Mouse (Mus musculus) kidney, postnatal 0 days (tissue): ENCODE data around the gene Nup85. TPM values are rescaled to one million over a fixed set of nuclear protein-coding genes. Genes with fewer than 3 reads are reported as not detected.

Source experiments
- ATAC-seq: fragments of 200-750 bp; cut with Nextera tagmentation; replicated peaks from 2 replicates; pipeline ENCODE4 v1.8.0; 2017; ENCODE audit warnings: low read depth, moderate number of reproducible peaks, moderate TSS enrichment, moderate library complexity; ENCODE audit not compliant: low FRiP score
- DNase-seq: peaks from one replicate; pipeline ENCODE4 v3.0.0-alpha.2; 2016; ENCODE audit warnings: low spot score
- H3K27ac ChIP-seq: fragments of 300-500 bp; sonication (generic); 2 replicates; pipeline ENCODE4 v1.5.1; 2014; ENCODE audit warnings: mild to moderate bottlenecking
- H3K27me3 ChIP-seq: fragments of 300-500 bp; sonication (generic); 2 replicates; pipeline ENCODE4 v1.6.1; 2014; ENCODE audit warnings: low read length, mixed read lengths; ENCODE audit not compliant: insufficient read depth
- H3K36me3 ChIP-seq: fragments of 300-500 bp; sonication (generic); 2 replicates; pipeline ENCODE4 v1.6.1; 2014; ENCODE audit warnings: low read length, mixed read lengths; ENCODE audit not compliant: insufficient read depth
- H3K4me1 ChIP-seq: fragments of 300-500 bp; sonication (generic); replicated peaks from 2 replicates; pipeline ENCODE4 v1.6.1; 2014; ENCODE audit warnings: antibody characterized with exemption, low read length, mixed read lengths; ENCODE audit not compliant: insufficient read depth
- H3K4me2 ChIP-seq: fragments of 300-500 bp; sonication (generic); 2 replicates; pipeline ENCODE4 v1.6.1; 2014; ENCODE audit warnings: mild to moderate bottlenecking, low read length, moderate library complexity, mixed read lengths
- H3K4me3 ChIP-seq: fragments of 300-500 bp; sonication (generic); replicated peaks from 2 replicates; pipeline ENCODE4 v1.5.1; 2014; ENCODE audit warnings: low read depth, low read length
- H3K9ac ChIP-seq: fragments of 300-500 bp; sonication (generic); 2 replicates; pipeline ENCODE4 v1.6.1; 2014; ENCODE audit warnings: low read depth, low read length
- H3K9me3 ChIP-seq: fragments of 300-500 bp; sonication (generic); replicated peaks from 2 replicates; pipeline ENCODE4 v1.6.1; 2016; ENCODE audit warnings: low read length, inconsistent platforms, mixed read lengths
- CTCF ChIP-seq: IDR thresholded peaks from 2 replicates; pipeline ENCODE4 v1.5.1; 2016; ENCODE audit warnings: antibody characterized with exemption, low read depth, mild to moderate bottlenecking, moderate library complexity
- WGBS: fragments of 180-500 bp; shearing (Covaris S2); extraction: QIAGEN DNeasy Blood & Tissue Kit; methylation state at CpG from one replicate; pipeline ENCODE4 v1.1.7; 2014; 5-methylcytosine and 5-hydroxymethylcytosine counted together
- polyA plus RNA-seq: library from polyadenylated mRNA; unstranded; fragments of >200 nt; fragmentation: Nextera tagmentation; extraction: Ambion mirVana; gene quantifications from 2 replicates; pipeline ENCODE4 v1.2.1, GENCODE M21; 2015

Gene Nup85
- polyA plus RNA-seq, 1 experiment from 2014 or later = 74.6 TPM

DNA sequence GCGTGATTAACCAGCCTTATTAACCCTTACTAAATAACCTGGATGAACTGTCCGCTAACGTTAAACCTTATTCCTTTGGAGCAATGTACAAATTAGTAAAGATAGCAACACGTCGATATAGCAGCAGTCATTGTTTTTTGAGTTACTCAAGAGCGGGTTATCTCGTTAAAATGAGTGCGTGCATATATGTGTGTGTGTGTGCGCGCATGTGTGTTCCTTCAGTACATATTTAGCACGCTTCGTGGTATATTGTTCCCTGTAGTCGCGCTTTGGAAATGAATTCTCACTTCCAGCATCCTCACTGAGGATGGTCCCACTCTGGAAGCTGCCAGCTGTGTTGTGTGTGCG, 38.9 kb downstream of the Nup85 start:
- Histone ChIP-seq H3K36me3 (peaks cover 23% of the 10 kb centered on the region), H3K27me3 (no peaks in the 10 kb centered on the region), H3K9me3 (no peaks in the 10 kb centered on the region), H3K27ac (peak overlapping the region; percentile 96), H3K4me3 (peak overlapping the region; percentile 98), H3K9ac (peak overlapping the region; percentile 97), H3K4me1 (peaks cover 14% of the 10 kb centered on the region), H3K4me2 (peak overlapping the region; percentile 96)
- 2% methylated on average over 15 of the region's 15 CpGs for WGBS
- ATAC-seq (no peak), DNase-seq (no peak)
- TF ChIP-seq CTCF = no peak

DNA sequence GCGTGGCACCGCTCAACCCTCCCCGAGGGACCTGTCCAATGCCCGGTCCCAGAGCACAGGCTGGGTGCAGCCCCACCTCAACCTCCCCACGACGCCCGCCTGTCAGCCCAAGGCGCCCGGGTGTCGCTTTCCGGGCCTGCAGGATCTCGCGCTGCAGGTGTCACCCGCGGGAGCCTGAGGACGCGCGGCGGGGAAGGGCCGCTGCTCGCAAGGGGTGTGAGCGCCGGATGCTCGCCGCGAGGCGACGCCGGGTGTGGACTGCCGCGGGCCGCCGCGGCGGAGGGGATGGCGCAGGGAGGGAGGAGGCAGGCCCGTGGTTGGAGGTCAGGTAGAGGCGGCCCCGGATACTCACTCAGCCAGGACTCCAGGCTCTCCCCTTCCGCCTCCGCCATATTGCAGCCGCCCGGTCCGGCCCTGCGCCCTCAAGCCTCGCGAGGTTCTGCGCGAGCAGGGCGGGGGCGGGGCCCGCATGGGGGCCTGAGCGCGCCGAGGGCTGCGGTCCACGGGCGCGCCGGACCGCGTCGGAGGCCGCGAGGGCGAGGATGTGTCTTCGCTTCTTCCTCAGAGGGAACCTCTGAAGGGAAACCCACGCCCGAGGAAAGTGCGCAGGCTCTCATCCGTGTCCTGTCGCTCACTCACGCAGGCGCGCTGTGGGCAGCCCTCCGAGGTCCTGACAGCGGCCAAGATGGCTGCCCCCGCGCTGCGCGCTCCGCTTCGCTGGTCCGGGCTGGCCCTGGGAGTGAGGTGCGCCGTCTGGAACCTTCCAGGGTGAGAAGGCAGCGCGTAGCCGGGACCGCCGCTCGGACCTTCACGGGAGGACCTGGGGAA, 39.5 kb downstream of the Nup85 start, which contains the start of the genes Mrps7 and Gga3:
Gene Mrps7 (plus strand): TSS at position 450 of the 828 bp plus-strand sequence.
Gene Gga3 (minus strand): TSS at position 576 of the 828 bp plus-strand sequence.
- Histone ChIP-seq H3K27ac (peak within 1 kb of the TSS; percentile 96), H3K9me3 (no peaks in the 10 kb centered on the region), H3K4me3 (peak within 1 kb of the TSS; percentile 98), H3K9ac (peak within 1 kb of the TSS; percentile 97), H3K36me3 (peaks cover 29% of the 10 kb centered on the region), H3K4me1 (peaks cover 14% of the 10 kb centered on the region), H3K27me3 (no peaks in the 10 kb centered on the region), H3K4me2 (peak within 1 kb of the TSS; percentile 96)
- peak; percentile 95 for DNase-seq
- WGBS = under 1% methylated on average over 82 of the region's 93 CpGs
- peak; percentile 97 for ATAC-seq
- no peak for TF ChIP-seq CTCF

DNA sequence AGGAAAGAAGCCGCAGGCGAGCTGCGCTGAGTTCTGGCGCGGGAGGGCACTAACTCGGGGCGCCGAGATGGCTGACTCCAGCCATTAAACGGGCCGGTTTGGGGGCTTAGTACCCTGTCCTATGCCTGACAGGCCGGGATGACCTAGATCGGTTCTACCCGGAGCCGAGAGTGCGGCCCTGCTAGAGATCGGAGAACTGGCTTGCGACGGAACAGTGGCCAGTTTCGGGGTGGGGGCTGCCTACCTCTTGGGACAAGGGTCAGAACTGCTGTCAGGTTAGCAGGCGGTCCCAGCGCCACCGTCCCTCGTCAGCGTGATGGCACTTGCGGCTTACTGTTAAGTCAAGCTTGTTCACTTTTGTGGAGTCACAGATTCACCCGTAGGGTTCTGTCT, 40.1 kb downstream of the Nup85 start:
- peaks cover 14% of the 10 kb centered on the region for H3K4me1 ChIP-seq
- peak overlapping the region; percentile 96 for H3K27ac ChIP-seq
- peak overlapping the region; percentile 96 for H3K4me2 ChIP-seq
- H3K4me3 ChIP-seq = peak overlapping the region; percentile 98
- TF ChIP-seq CTCF = no peak
- ATAC-seq (peak; percentile 25), DNase-seq (no peak)
- no peaks in the 10 kb centered on the region for H3K27me3 ChIP-seq
- peak overlapping the region; percentile 97 for H3K9ac ChIP-seq
- H3K36me3 ChIP-seq = peaks cover 32% of the 10 kb centered on the region
- WGBS = 0% methylated on average over 26 of the region's 26 CpGs
- H3K9me3 ChIP-seq = no peaks in the 10 kb centered on the region

DNA sequence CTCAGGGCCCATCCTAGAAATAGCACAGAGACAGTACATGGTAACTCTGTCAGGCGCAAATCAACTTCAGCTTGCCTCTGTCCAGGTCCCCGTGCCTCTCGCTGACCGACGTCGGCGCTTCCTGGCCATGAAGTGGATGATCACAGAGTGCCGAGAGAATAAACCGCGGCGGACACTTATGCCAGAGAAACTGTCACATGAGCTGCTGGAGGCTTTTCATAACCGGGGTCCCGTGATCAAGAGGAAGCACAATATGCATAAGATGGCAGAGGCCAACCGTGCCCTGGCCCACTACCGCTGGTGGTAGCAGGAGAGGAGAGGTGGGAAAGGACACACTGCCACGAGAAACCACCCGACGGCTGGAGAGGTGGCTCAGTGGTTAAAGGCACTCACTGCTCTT, 42.5 kb downstream of the Nup85 start:
- Histone ChIP-seq H3K4me2 (no peak overlapping the region), H3K36me3 (peaks cover 32% of the 10 kb centered on the region), H3K27me3 (no peaks in the 10 kb centered on the region), H3K27ac (no peak overlapping the region), H3K4me3 (no peak overlapping the region), H3K9me3 (no peaks in the 10 kb centered on the region), H3K9ac (no peak overlapping the region), H3K4me1 (peaks cover 16% of the 10 kb centered on the region)
- DNase-seq (no peak), ATAC-seq (no peak)
- TF ChIP-seq CTCF = no peak
- WGBS = 93% methylated on average over 18 of the region's 18 CpGs

DNA sequence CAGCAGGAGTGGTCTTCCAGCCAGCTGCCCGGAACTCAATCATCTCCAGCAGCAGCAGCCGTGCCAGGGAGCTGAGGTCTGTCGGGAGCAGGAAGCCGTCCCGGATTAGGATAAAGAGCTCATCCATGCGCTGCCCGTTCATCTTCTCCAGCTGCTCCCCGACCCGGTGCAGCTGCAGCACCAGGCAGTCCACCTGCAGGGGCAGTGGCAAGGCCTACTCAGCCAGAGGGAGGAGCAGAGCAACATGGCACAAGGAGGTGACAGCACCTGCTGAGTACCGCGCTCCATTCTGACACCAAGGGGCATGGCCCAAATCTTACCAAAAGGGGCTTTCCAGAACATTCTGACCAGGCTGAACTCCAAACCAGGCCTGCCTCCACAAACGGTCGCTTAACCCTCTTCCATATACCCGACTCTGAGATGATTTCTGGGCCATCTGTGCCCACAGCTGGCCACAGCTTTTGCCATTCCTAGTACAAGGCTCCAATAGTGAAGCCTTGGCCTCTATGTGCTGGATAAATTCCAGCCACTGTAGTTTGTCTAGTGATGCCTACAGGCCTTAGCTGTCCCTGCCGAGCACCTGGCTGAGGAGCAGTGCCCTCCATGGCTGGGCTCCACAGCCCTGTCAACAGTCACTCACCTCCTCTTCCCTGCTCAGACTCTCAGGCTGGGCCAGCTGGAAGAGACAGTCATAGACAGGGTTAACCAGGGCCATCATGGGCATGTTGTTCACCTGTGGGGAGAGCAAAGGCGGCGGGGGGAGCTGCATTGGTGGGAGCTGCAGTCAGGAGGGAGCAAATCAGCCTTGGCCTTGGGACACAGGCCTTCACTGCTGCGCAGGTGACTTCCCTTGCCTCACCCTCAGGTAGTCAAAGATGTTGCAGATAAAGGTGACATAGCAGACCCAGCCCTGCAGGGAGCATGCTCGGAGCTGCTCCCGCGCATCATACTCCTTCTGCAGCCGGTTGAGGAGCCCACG, 44.5 kb downstream of the Nup85 start:
- no peak for DNase-seq
- no peak for TF ChIP-seq CTCF
- H3K36me3 ChIP-seq = peaks cover 32% of the 10 kb centered on the region
- H3K9ac ChIP-seq = no peak overlapping the region
- no peak overlapping the region for H3K4me3 ChIP-seq
- H3K27ac ChIP-seq = 0 out of 2 replicates have a peak overlapping the region, but pooled peaks have one; percentile 13
- no peaks in the 10 kb centered on the region for H3K9me3 ChIP-seq
- no peak for ATAC-seq
- H3K4me2 ChIP-seq = no peak overlapping the region
- WGBS = 81% methylated on average over 23 of the region's 23 CpGs
- H3K4me1 ChIP-seq = peaks cover 16% of the 10 kb centered on the region; the same call in 1 of the 2 replicates
- no peaks in the 10 kb centered on the region for H3K27me3 ChIP-seq

DNA sequence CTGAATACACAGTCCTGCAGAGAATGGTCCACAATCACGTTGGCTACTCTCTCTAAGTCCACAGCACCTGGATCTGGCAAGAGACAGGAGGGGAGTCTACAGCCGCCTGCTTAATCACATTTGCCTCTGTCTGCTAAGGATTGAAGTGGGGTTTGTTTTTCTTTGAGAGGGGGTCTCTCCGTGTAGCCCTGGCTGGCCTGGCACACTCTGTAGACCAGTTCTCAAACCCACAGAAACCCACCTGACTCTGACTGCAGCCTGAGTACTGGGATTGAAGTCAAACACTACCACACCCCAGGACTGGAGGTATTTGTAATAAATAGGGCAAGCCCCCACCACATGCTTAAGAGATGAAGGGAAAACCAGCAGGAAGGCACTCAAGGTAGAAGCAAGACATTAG, 45.3 kb downstream of the Nup85 start:
- no peaks in the 10 kb centered on the region for H3K9me3 ChIP-seq
- H3K27me3 ChIP-seq = no peaks in the 10 kb centered on the region
- DNase-seq (no peak), ATAC-seq (no peak)
- 81% methylated on average over 3 of the region's 3 CpGs for whole genome bisulfite sequencing
- H3K4me3 ChIP-seq = no peak overlapping the region
- no peak for TF ChIP-seq CTCF
- peaks cover 21% of the 10 kb centered on the region; the same call in 1 of the 2 replicates for H3K4me1 ChIP-seq
- H3K9ac ChIP-seq = no peak overlapping the region
- no peak overlapping the region for H3K4me2 ChIP-seq
- H3K36me3 ChIP-seq = peaks cover 32% of the 10 kb centered on the region
- H3K27ac ChIP-seq = 0 out of 2 replicates have a peak overlapping the region, but pooled peaks have one; percentile 13
